Mouse (Mus musculus) kidney, postnatal 0 days (tissue): Measurements from ENCODE around the gene Nlrc5. TPM values are rescaled to one million over a fixed set of nuclear protein-coding genes. Genes with fewer than 3 reads are reported as not detected.
A peak's percentile ranks its signal among the peaks of the same experiment; 100 is the strongest.

Source experiments
- ATAC-seq: fragments of 200-750 bp; cut with Nextera tagmentation; replicated peaks from 2 replicates; pipeline ENCODE4 v1.8.0; 2017; ENCODE audit warnings: low read depth, moderate number of reproducible peaks, moderate TSS enrichment, moderate library complexity; ENCODE audit not compliant: low FRiP score
- DNase-seq: peaks from one replicate; pipeline ENCODE4 v3.0.0-alpha.2; 2016; ENCODE audit warnings: low spot score
- H3K27ac ChIP-seq: fragments of 300-500 bp; sonication (generic); 2 replicates; pipeline ENCODE4 v1.5.1; 2014; ENCODE audit warnings: mild to moderate bottlenecking
- H3K27me3 ChIP-seq: fragments of 300-500 bp; sonication (generic); 2 replicates; pipeline ENCODE4 v1.6.1; 2014; ENCODE audit warnings: low read length, mixed read lengths; ENCODE audit not compliant: insufficient read depth
- H3K36me3 ChIP-seq: fragments of 300-500 bp; sonication (generic); 2 replicates; pipeline ENCODE4 v1.6.1; 2014; ENCODE audit warnings: low read length, mixed read lengths; ENCODE audit not compliant: insufficient read depth
- H3K4me1 ChIP-seq: fragments of 300-500 bp; sonication (generic); replicated peaks from 2 replicates; pipeline ENCODE4 v1.6.1; 2014; ENCODE audit warnings: antibody characterized with exemption, low read length, mixed read lengths; ENCODE audit not compliant: insufficient read depth
- H3K4me2 ChIP-seq: fragments of 300-500 bp; sonication (generic); 2 replicates; pipeline ENCODE4 v1.6.1; 2014; ENCODE audit warnings: mild to moderate bottlenecking, low read length, moderate library complexity, mixed read lengths
- H3K4me3 ChIP-seq: fragments of 300-500 bp; sonication (generic); replicated peaks from 2 replicates; pipeline ENCODE4 v1.5.1; 2014; ENCODE audit warnings: low read depth, low read length
- H3K9ac ChIP-seq: fragments of 300-500 bp; sonication (generic); 2 replicates; pipeline ENCODE4 v1.6.1; 2014; ENCODE audit warnings: low read depth, low read length
- H3K9me3 ChIP-seq: fragments of 300-500 bp; sonication (generic); replicated peaks from 2 replicates; pipeline ENCODE4 v1.6.1; 2016; ENCODE audit warnings: low read length, inconsistent platforms, mixed read lengths
- CTCF ChIP-seq: IDR thresholded peaks from 2 replicates; pipeline ENCODE4 v1.5.1; 2016; ENCODE audit warnings: antibody characterized with exemption, low read depth, mild to moderate bottlenecking, moderate library complexity
- WGBS: fragments of 180-500 bp; shearing (Covaris S2); extraction: QIAGEN DNeasy Blood & Tissue Kit; methylation state at CpG from one replicate; pipeline ENCODE4 v1.1.7; 2014; 5-methylcytosine and 5-hydroxymethylcytosine counted together
- polyA plus RNA-seq: library from polyadenylated mRNA; unstranded; fragments of >200 nt; fragmentation: Nextera tagmentation; extraction: Ambion mirVana; gene quantifications from 2 replicates; pipeline ENCODE4 v1.2.1, GENCODE M21; 2015

Nlrc5 gene
- polyA plus RNA-seq, 1 experiment from 2014 or later, result 0.28 TPM

- DNase-seq (no peak), ATAC-seq (no peak)
- no peak for TF ChIP-seq CTCF
- Histone ChIP-seq H3K4me3 (no peak overlapping the region), H3K36me3 (no peaks in the 10 kb centered on the region), H3K27me3 (no peaks in the 10 kb centered on the region), H3K4me1 (no peaks in the 10 kb centered on the region; the same call in 1 of the 2 replicates), H3K9ac (no peak overlapping the region), H3K27ac (peak overlapping the region; percentile 47; the same call in 1 of the 2 replicates), H3K9me3 (no peaks in the 10 kb centered on the region), H3K4me2 (no peak overlapping the region)
- WGBS, result 76% methylated on average over 5 of the region's 5 CpGs
These were observed 114.9 kb downstream of the Nlrc5 start for GRCm38 (mm10) chr8:94549041-94549440.

- peak overlapping the region; percentile 47 for H3K27ac ChIP-seq
- ATAC-seq (no peak), DNase-seq (no peak)
- TF ChIP-seq CTCF, result no peak
- H3K27me3 ChIP-seq, result no peaks in the 10 kb centered on the region
- no peak overlapping the region for H3K4me2 ChIP-seq
- H3K36me3 ChIP-seq, result no peaks in the 10 kb centered on the region
- no peaks in the 10 kb centered on the region; the same call in 1 of the 2 replicates for H3K4me1 ChIP-seq
- no peak overlapping the region for H3K9ac ChIP-seq
- 65% methylated on average over 5 of the region's 5 CpGs for WGBS
- no peak overlapping the region for H3K4me3 ChIP-seq
- H3K9me3 ChIP-seq, result no peaks in the 10 kb centered on the region
These were observed 115.3 kb downstream of the Nlrc5 start for GRCm38 (mm10) chr8:94549482-94549881.

GRCm38 (mm10) chr8:94549998-94550397 is 115.8 kb downstream of the Nlrc5 start:
- 60% methylated on average over 5 of the region's 5 CpGs for WGBS

GRCm38 (mm10) chr8:94551471-94552422 is 117.6 kb downstream of the Nlrc5 start:
- WGBS, result 63% methylated on average over 17 of the region's 17 CpGs
- no peaks in the 10 kb centered on the region; the same call in 1 of the 2 replicates for H3K4me1 ChIP-seq
- no peak overlapping the region for H3K4me3 ChIP-seq
- H3K9me3 ChIP-seq, result no peaks in the 10 kb centered on the region
- no peak overlapping the region for H3K27ac ChIP-seq
- DNase-seq, result no peak
- no peak overlapping the region for H3K4me2 ChIP-seq
- H3K27me3 ChIP-seq, result no peaks in the 10 kb centered on the region
- ATAC-seq, result 0 out of 2 replicates have a peak, but pooled peaks have one; percentile 23
- TF ChIP-seq CTCF, result no peak
- H3K36me3 ChIP-seq, result no peaks in the 10 kb centered on the region
- H3K9ac ChIP-seq, result no peak overlapping the region

More at GRCm38 (mm10) chr8:94549998-94550397, 115.8 kb downstream of the Nlrc5 start:
- peak overlapping the region; percentile 47; the same call in 1 of the 2 replicates for H3K27ac ChIP-seq
- ATAC-seq (no peak), DNase-seq (peak; percentile 30)
- no peak overlapping the region for H3K9ac ChIP-seq
- no peaks in the 10 kb centered on the region for H3K27me3 ChIP-seq
- H3K4me3 ChIP-seq, result no peak overlapping the region
- no peaks in the 10 kb centered on the region for H3K9me3 ChIP-seq
- no peak for TF ChIP-seq CTCF
- no peaks in the 10 kb centered on the region; the same call in 1 of the 2 replicates for H3K4me1 ChIP-seq
- H3K4me2 ChIP-seq, result no peak overlapping the region
- no peaks in the 10 kb centered on the region for H3K36me3 ChIP-seq

- no peak for TF ChIP-seq CTCF
- no peak overlapping the region for H3K9ac ChIP-seq
- H3K4me3 ChIP-seq, result no peak overlapping the region
- 95% methylated on average over 2 of the region's 2 CpGs for WGBS
- H3K4me2 ChIP-seq, result no peak overlapping the region
- no peaks in the 10 kb centered on the region for H3K36me3 ChIP-seq
- DNase-seq, result no peak
- H3K9me3 ChIP-seq, result no peaks in the 10 kb centered on the region
- H3K4me1 ChIP-seq, result no peaks in the 10 kb centered on the region; the same call in 1 of the 2 replicates
- ATAC-seq, result no peak
- no peak overlapping the region for H3K27ac ChIP-seq
- no peaks in the 10 kb centered on the region for H3K27me3 ChIP-seq
These were observed 118.5 kb downstream of the Nlrc5 start for GRCm38 (mm10) chr8:94552696-94553095.

- no peaks in the 10 kb centered on the region for H3K4me1 ChIP-seq
- no peak overlapping the region for H3K4me3 ChIP-seq
- 60% methylated on average over 3 of the region's 3 CpGs for WGBS
- H3K36me3 ChIP-seq, result no peaks in the 10 kb centered on the region
- no peak for ATAC-seq
- TF ChIP-seq CTCF, result no peak
- no peaks in the 10 kb centered on the region for H3K9me3 ChIP-seq
- no peak overlapping the region for H3K27ac ChIP-seq
- no peak for DNase-seq
- no peaks in the 10 kb centered on the region for H3K27me3 ChIP-seq
- H3K9ac ChIP-seq, result no peak overlapping the region
- H3K4me2 ChIP-seq, result no peak overlapping the region
These were observed 123.1 kb downstream of the Nlrc5 start for GRCm38 (mm10) chr8:94557281-94557680.
